Mouse (Mus musculus): ENCODE measurements at regions not wholly inside any gene's neighbourhood (a gene's known extent, or its start where the extent isn't known, plus 50 kb on each side); places are given as distances from the start of the nearest gene placed in this dataset.

- Histone ChIP-seq H3K36me3 (replicated peaks; ENCODE audit: control insufficient read depth, insufficient read depth, low read length) (no peaks in the 10 kb centered on the region), H3K4me3 (ENCODE audit: low read depth, low read length) (no peak overlapping the region), H3K9me3 (replicated peaks; ENCODE audit: control insufficient read depth, low read length) (0 out of 2 replicates have a peak, but pooled peaks cover 3% of the 10 kb centered on the region), H3K27ac (ENCODE audit: low read depth) (no peak overlapping the region), H3K9ac (replicated peaks; ENCODE audit: low read depth, low read length) (no peak overlapping the region), H3K4me1 (ENCODE audit: control insufficient read depth, insufficient read depth) (peaks cover 8% of the 10 kb centered on the region; the same call in 1 of the 2 replicates), H3K27me3 (ENCODE audit: control insufficient read depth, insufficient read depth, low read length) (no peaks in the 10 kb centered on the region), H3K4me2 (ENCODE audit: low read depth, low read length) (no peak overlapping the region)
- ATAC-seq (ENCODE audit: insufficient read depth, low read depth) = no peak
- 43% methylated on average over 3 of the region's 3 CpGs for WGBS
- no peak for TF ChIP-seq CTCF (IDR thresholded peaks at IDR 0.05; ENCODE audit: low read depth)
- no peak for TF ChIP-seq EP300 (IDR thresholded peaks at IDR 0.05; ENCODE audit: low read depth)
- DNase-seq (ENCODE audit: low spot score) = peak; percentile 13
Measured at GRCm38 (mm10) chr3:38617989-38618388, 133.3 kb upstream of the Ankrd50 start.

GRCm38 (mm10) chr3:38617217-38617616 lies 132.6 kb upstream of the Ankrd50 start:
- no peak overlapping the region for H3K4me3 ChIP-seq (ENCODE audit: low read depth, low read length)
- H3K4me1 ChIP-seq (ENCODE audit: control insufficient read depth, insufficient read depth) = peaks cover 8% of the 10 kb centered on the region; the same call in 1 of the 2 replicates
- H3K36me3 ChIP-seq (replicated peaks; ENCODE audit: control insufficient read depth, insufficient read depth, low read length) = no peaks in the 10 kb centered on the region
- H3K9me3 ChIP-seq (replicated peaks; ENCODE audit: control insufficient read depth, low read length) = 0 out of 2 replicates have a peak, but pooled peaks cover 3% of the 10 kb centered on the region
- H3K4me2 ChIP-seq (ENCODE audit: low read depth, low read length) = no peak overlapping the region
- no peak for DNase-seq (ENCODE audit: low spot score)
- H3K27ac ChIP-seq (ENCODE audit: low read depth) = no peak overlapping the region
- no peak for TF ChIP-seq CTCF (IDR thresholded peaks at IDR 0.05; ENCODE audit: low read depth)
- H3K27me3 ChIP-seq (ENCODE audit: control insufficient read depth, insufficient read depth, low read length) = no peaks in the 10 kb centered on the region
- ATAC-seq (ENCODE audit: insufficient read depth, low read depth) = no peak
- 77% methylated on average over 8 of the region's 8 CpGs for WGBS
- H3K9ac ChIP-seq (replicated peaks; ENCODE audit: low read depth, low read length) = no peak overlapping the region

- H3K4me1 ChIP-seq (ENCODE audit: control insufficient read depth, insufficient read depth) = peaks cover 8% of the 10 kb centered on the region; the same call in 1 of the 2 replicates
- WGBS = 76% methylated on average over 6 of the region's 6 CpGs
- H3K27ac ChIP-seq (ENCODE audit: low read depth) = no peak overlapping the region
- no peak for ATAC-seq (ENCODE audit: insufficient read depth, low read depth)
- H3K36me3 ChIP-seq (replicated peaks; ENCODE audit: control insufficient read depth, insufficient read depth, low read length) = no peaks in the 10 kb centered on the region
- no peaks in the 10 kb centered on the region for H3K27me3 ChIP-seq (ENCODE audit: control insufficient read depth, insufficient read depth, low read length)
- 0 out of 2 replicates have a peak, but pooled peaks cover 3% of the 10 kb centered on the region for H3K9me3 ChIP-seq (replicated peaks; ENCODE audit: control insufficient read depth, low read length)
- no peak overlapping the region for H3K4me3 ChIP-seq (ENCODE audit: low read depth, low read length)
- DNase-seq (ENCODE audit: low spot score) = no peak
- TF ChIP-seq EP300 (IDR thresholded peaks at IDR 0.05; ENCODE audit: low read depth) (no peak), CTCF (IDR thresholded peaks at IDR 0.05; ENCODE audit: low read depth) (no peak)
- H3K9ac ChIP-seq (replicated peaks; ENCODE audit: low read depth, low read length) = no peak overlapping the region
- H3K4me2 ChIP-seq (ENCODE audit: low read depth, low read length) = no peak overlapping the region
Measured at GRCm38 (mm10) chr3:38613706-38614105, 129.1 kb upstream of the Ankrd50 start.

- H3K4me2 ChIP-seq (ENCODE audit: low read depth, low read length) = no peak overlapping the region
- TF ChIP-seq CTCF (IDR thresholded peaks at IDR 0.05; ENCODE audit: low read depth) (no peak), EP300 (IDR thresholded peaks at IDR 0.05; ENCODE audit: low read depth) (no peak)
- no peaks in the 10 kb centered on the region for H3K36me3 ChIP-seq (replicated peaks; ENCODE audit: control insufficient read depth, insufficient read depth, low read length)
- no peak overlapping the region for H3K27ac ChIP-seq (ENCODE audit: low read depth)
- DNase-seq (ENCODE audit: low spot score) (no peak), ATAC-seq (ENCODE audit: insufficient read depth, low read depth) (no peak)
- H3K9ac ChIP-seq (replicated peaks; ENCODE audit: low read depth, low read length) = no peak overlapping the region
- 89% methylated on average over 1 of the region's 1 CpGs for WGBS
- H3K4me1 ChIP-seq (ENCODE audit: control insufficient read depth, insufficient read depth) = no peaks in the 10 kb centered on the region
- no peak overlapping the region for H3K4me3 ChIP-seq (ENCODE audit: low read depth, low read length)
- H3K27me3 ChIP-seq (ENCODE audit: control insufficient read depth, insufficient read depth, low read length) = no peaks in the 10 kb centered on the region
- H3K9me3 ChIP-seq (replicated peaks; ENCODE audit: control insufficient read depth, low read length) = no peaks in the 10 kb centered on the region
Measured at GRCm38 (mm10) chr3:38591531-38591930, 106.9 kb upstream of the Ankrd50 start.

- Histone ChIP-seq H3K27ac (ENCODE audit: low read depth) (no peak overlapping the region), H3K9me3 (replicated peaks; ENCODE audit: control insufficient read depth, low read length) (no peaks in the 10 kb centered on the region), H3K4me3 (ENCODE audit: low read depth, low read length) (no peak overlapping the region), H3K36me3 (replicated peaks; ENCODE audit: control insufficient read depth, insufficient read depth, low read length) (no peaks in the 10 kb centered on the region), H3K4me1 (ENCODE audit: control insufficient read depth, insufficient read depth) (no peaks in the 10 kb centered on the region), H3K27me3 (ENCODE audit: control insufficient read depth, insufficient read depth, low read length) (no peaks in the 10 kb centered on the region), H3K4me2 (ENCODE audit: low read depth, low read length) (no peak overlapping the region), H3K9ac (replicated peaks; ENCODE audit: low read depth, low read length) (no peak overlapping the region)
- ATAC-seq (ENCODE audit: insufficient read depth, low read depth) = no peak
- no peak for DNase-seq (ENCODE audit: low spot score)
- no peak for TF ChIP-seq CTCF (IDR thresholded peaks at IDR 0.05; ENCODE audit: low read depth)
- no peak for TF ChIP-seq EP300 (IDR thresholded peaks at IDR 0.05; ENCODE audit: low read depth)
Measured at GRCm38 (mm10) chr3:38588966-38589365, 104.3 kb upstream of the Ankrd50 start.

- H3K27ac ChIP-seq (ENCODE audit: low read depth) = no peak overlapping the region
- 81% methylated on average over 5 of the region's 5 CpGs for whole genome bisulfite sequencing
- H3K4me1 ChIP-seq (ENCODE audit: control insufficient read depth, insufficient read depth) = no peaks in the 10 kb centered on the region
- ATAC-seq (ENCODE audit: insufficient read depth, low read depth) (no peak), DNase-seq (ENCODE audit: low spot score) (no peak)
- H3K9me3 ChIP-seq (replicated peaks; ENCODE audit: control insufficient read depth, low read length) = no peaks in the 10 kb centered on the region
- H3K4me2 ChIP-seq (ENCODE audit: low read depth, low read length) = no peak overlapping the region
- H3K27me3 ChIP-seq (ENCODE audit: control insufficient read depth, insufficient read depth, low read length) = no peaks in the 10 kb centered on the region
- no peak overlapping the region for H3K9ac ChIP-seq (replicated peaks; ENCODE audit: low read depth, low read length)
- no peak for TF ChIP-seq CTCF (IDR thresholded peaks at IDR 0.05; ENCODE audit: low read depth)
- TF ChIP-seq EP300 (IDR thresholded peaks at IDR 0.05; ENCODE audit: low read depth) = no peak
- H3K36me3 ChIP-seq (replicated peaks; ENCODE audit: control insufficient read depth, insufficient read depth, low read length) = no peaks in the 10 kb centered on the region
- H3K4me3 ChIP-seq (ENCODE audit: low read depth, low read length) = no peak overlapping the region
Measured at GRCm38 (mm10) chr3:38585509-38585908, 100.9 kb upstream of the Ankrd50 start.
